Mouse (Mus musculus) neural tube, embryonic 10.5 days (tissue): ENCODE measurements at regions not wholly inside any gene's neighbourhood (a gene's known extent, or its start where the extent isn't known, plus 50 kb on each side); places are given as distances from the start of the nearest gene placed in this dataset.
A peak's percentile ranks its signal among the peaks of the same experiment; 100 is the strongest.
"Not testable (repeated sequence)": the region's sequence is repeated elsewhere in the genome, so short reads cannot be mapped to it uniquely, and the experiment has no call there.

Experiments used
- DNase-seq: peaks from one replicate; pipeline ENCODE4 v3.0.0-alpha.2; 2017; ENCODE audit warnings: low spot score; ENCODE audit errors: extremely low spot score

DNA sequence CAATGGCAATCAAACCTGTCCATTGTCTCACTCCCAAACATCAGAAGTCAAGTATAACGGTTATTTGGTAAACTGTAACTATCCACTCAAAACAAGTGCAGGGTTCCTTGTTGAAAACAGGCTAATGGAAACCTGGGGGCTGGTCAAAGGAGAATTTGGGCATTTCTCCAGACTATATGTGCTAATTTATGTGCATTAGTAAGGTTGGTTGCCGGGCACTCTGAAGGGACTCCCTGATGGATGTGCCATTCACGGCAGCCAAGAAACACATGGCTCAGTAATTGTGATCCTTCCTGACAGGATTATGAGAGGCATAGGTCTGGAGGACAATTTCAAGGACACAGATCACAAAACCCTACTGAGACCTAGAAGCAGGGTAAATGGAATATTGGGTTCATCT lies 295.5 kb upstream of the Ubash3b start:
- no peak for DNase-seq

DNA sequence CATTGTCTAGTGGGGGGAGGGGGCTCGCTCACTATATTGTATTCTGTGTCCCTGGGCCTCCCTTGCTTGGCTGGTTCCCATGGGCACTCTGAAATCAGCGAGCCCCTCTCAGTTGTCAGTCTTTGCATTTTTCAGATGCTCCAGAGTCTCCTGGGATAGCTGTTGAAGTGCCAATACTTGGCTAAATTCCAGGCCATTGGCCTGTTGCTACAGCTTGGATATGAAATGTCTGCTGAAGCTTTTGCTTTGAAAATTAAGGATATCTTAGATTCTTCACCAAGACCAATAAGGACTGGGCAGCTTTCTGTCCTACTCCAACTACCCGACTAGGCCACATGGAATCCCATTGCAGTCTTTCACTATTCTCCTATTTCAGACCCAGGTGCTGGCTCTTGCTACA lies 290.2 kb upstream of the Ubash3b start:
- DNase-seq, result no peak

DNA sequence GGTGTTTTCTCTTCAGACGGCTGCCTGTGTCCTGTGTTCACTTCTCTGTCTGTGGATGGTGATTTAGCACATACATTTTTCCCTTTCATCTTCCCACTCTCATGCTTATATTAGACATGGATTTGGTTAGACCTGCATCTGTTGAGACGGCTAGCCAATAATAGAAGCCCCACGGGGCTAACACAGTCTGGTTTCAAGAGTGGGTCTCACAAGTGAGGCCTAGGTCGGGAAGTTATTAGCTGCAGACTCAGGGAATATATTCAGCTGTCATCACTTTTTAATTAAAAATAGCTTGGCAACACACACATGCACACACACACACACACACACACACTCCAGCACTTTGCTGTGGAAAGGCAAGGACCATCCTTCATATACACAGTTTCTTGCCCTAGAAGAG lies 287.7 kb upstream of the Ubash3b start:
- DNase-seq, result no peak

DNA sequence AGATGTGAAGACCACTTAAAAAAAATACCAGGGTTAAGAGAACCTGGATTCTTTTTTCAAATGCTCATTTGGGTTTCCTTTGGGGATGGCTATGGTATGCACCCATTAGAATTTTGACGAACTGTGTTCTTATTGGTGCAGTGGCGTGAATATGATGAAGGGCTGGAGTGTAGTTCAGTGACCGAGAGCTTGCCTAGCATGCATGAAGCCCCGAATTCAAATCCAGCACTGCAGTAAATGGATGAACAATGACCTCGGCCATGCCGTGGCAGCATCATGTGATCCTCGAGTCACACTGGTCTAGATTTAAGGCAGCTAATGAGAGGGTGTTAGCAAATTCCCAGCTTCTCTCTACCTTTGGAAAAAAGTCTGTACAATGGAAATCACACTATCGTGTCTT lies 286.4 kb upstream of the Ubash3b start:
- no peak for DNase-seq

DNA sequence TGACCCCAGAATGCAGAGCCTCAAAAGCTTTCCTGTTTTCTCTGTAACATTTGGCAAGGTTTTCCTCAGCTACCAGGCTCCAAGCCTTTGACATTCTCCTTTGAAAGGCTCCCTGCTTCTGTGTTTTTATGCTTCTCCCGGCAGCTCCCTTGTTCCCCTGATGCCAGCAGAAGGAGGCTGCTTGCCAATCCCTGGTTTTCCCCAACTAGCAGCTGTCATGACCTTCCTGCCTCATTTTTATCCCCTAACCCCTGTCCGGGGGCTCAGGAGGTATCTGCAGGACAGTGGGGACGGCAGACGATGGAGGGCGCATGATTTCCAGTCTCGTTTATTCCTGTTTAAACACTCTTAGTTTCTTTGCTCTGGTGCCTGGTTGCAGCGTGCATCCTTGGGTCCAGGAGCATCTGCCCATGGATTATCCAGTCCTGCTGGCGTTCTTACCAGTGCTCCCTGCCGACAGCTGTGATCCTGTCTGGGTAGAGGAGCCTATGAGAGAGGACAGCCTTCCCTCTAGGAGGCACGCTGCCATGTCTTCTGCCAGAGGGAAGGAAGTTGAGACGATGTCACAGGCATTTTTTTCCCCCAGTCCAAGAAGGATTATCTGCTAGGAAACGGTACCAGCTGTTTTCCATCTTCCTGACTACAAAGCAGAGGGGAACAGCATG lies 285.8 kb upstream of the Ubash3b start:
- DNase-seq, result peak; percentile 41

DNA sequence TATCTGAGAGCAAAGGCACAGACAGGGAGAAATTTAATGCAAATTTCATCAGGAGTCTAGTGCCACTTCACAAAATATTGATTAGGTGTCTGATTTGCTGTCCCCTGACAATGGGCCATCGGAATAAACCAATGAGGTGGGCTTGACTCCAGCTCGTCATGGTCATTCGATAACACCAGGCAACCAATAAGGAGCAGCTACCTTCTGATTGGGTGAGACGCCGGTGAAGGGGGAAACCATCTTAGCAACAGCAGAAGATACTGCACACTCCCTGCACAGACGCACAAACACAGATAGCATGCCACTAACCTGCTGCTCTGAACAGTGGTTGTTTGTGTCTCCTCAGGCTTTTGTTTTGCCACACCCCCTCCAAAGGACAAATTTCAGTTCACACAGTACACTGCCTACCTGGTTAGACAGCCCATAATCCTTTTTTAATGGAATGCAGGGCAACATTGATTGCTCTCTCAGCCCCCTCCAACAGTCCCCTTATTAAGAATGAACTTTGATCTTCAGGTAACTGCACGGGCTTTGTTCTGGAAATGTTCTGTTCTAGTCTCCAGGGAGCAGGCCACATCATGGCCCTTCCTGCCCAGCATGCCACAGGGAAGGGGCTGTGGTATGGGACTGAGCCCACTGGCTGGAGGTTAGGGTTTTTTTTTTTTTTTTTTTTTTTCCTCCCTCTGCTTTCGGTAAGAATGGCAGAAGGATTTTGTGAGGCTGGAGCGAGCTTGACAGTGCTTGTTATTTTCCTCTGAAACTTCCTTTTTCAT lies 285.1 kb upstream of the Ubash3b start:
- DNase-seq, result no peak

DNA sequence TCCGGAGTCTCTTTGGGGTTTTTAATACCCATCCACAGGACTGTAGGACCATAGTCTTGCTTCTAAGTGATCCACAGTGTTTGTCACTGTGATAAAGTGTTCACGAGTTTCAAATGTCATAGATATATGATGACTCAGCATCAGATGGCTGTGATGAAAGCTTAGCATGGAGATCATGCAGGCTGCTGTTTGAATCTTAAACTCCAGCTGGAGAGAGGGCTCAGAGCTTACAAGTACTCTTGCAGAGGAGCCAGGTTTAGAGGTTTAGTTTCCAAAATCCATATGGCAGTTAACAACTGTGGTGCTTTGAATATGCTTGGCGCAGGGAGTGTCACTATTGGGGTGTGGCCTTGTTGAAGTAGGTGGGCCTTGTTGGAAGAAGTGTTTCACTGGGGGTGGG lies 280.9 kb upstream of the Ubash3b start:
- no peak for DNase-seq

DNA sequence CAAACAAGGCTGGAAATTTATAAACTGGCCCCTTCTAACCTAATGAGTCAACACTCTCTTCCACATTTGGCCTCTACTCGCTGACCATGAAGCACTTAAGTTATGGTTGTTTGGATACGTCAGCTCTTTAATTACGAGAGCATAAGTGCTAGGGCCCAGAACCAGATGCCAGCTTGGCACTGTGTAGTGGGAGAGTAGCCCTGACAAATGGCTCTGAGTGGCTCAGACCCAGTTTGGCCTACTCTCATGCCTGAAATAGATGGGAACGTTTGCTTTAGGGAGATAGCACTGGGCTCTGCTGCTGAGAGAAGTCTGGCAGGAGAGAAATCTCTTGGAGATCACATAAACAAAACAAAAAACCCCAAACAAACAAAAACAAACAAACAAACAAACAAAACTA lies 278.5 kb upstream of the Ubash3b start:
- no peak for DNase-seq

DNA sequence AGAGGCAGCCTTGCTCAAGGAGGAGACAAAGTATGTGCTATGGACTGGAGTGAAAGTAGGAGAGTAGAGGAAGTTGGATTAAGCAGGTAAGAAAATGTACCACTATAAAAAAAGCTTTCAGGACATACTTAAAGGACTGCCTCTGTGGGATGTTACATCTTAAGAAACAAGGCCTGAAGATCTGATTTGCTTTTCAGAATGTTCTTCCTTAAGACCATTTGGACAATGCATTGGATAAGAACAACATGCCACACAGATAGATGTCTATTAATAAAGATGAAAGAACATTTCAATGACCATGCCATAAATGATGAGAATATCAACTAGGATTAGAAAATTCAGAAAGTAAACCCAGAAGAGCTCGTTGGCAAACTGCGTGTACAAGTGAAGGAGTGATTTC lies 276.6 kb upstream of the Ubash3b start:
- no peak for DNase-seq

DNA sequence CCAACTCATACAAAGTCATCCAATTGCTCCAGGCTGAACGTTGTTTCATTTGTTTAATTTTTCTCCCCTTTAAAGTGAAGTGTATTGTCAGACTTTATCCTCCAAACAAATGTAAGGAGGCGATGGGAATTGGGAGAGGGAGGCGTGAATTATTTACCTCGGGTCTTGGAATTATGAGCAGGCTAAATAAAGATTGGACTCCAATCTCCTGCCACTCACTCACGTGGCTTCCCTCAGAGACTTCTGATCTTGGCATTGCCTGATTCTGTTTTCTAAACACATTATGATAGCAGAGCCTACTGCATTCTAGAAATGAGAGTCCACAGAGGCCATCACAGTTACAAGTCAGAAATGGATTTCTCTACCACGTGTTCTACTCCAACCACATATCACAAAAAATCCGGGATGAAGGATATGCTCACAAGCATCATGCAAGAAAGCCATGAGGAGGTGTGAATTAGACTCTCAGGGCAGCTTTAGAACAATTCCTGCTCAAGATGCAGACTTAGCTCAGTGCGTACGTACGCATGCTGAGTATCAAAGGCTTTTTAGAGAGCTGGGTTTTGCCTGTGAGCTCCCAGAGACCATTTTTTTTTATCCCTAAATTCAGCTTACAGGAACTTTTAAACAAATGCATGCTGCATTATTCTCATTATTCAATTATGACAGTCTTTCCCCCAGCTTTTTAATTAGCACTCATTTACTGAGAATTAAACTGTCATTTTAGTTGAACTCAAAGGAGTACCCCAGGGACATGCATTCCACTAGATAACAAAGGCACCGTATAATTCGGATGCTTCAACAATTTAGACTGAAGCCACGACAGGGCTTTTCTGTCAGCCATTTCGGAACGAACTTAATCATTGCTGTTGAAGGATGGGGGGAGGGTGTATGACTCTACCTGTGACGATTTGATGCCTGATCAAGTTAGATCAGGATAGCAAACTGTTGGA lies 269.2 kb upstream of the Ubash3b start:
- no peak for DNase-seq

DNA sequence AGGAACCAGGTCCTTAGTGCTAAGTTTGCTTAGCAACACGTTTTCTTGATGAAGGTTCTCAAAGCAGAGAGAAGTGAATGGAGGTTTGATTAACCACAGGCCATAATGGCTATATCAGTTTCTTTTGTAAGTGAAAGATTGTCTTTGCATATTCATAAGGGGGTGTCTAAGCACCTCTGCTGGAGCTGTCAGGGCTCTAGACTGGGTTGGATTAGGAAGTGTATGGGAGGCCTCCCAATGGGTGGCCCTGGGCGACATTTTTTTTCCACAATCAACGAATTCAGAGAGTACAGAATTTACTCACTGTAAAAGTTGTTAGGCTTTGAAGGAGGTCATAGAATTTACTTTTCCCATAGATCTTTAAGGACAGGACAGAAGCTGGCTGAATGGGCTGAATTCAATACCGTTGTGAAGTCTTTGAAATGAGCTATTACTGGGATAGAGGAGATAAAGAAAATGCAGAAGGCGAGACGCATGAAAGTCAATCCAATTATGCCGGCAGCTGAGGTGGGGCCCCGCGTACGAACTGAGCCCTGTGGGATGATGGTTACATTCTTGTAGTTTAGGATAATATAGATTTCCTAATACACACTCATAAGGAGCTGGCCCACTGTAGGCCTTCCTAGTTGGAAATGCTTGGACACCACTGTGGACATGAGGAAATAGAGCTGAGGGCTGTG lies 268.4 kb upstream of the Ubash3b start:
- no peak for DNase-seq

DNA sequence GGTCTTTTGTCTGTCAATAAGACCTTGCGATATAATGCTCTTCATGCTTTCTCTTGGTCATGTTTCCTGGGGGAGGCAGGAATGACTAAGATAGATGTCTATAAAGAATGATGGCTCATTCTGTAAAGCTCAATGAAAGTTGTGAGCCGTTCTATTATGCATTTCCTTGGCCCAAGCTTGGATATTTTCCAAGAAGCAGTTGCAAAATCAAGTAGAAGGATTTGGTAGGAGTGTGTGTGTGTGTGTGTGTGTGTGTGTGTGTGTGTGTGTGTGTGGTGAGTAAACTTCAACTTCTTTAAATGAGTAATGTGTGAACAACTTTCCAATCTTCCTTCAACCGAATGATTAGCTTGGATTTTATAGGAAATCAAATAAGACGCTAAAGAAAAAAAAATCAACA lies 267.7 kb upstream of the Ubash3b start:
- DNase-seq, result no peak

DNA sequence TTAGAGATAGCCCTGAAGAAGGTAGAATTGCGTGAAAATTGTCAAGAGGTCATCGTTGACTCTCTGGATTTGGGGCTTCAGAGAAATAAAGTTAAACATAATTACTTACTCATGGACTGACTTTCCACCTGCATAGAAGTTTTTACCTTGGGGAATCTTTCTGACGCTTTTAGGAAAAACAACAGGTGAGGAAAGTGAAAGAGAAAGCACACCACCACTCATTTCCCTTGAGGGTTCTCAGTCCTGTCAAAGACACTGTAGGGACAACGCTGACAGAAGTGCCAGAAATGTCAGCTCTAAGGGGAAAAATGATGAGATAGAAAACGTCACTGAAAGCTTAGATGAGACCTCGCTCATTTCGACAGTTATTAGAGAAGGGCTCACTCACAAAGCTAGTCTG lies 265.2 kb upstream of the Ubash3b start:
- no peak for DNase-seq

DNA sequence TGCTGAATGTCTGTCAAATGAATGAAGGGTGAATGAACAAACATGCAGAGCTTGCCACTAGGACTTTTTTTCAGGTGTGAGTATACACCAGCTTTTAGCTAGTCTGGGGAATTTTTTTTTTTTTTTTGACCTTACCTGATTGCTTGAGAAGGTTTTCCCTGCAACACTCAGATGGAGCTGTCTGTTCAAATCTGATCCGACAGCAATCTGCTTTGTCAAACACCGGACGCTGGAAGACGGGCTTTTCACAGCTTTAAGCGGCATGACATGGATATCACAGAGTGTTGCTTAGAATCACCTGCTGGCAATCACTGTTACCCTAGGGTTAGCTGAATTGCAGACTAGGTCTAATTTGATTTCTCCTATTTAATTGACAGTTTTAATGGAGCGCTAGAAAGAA lies 263.7 kb upstream of the Ubash3b start:
- no peak for DNase-seq

DNA sequence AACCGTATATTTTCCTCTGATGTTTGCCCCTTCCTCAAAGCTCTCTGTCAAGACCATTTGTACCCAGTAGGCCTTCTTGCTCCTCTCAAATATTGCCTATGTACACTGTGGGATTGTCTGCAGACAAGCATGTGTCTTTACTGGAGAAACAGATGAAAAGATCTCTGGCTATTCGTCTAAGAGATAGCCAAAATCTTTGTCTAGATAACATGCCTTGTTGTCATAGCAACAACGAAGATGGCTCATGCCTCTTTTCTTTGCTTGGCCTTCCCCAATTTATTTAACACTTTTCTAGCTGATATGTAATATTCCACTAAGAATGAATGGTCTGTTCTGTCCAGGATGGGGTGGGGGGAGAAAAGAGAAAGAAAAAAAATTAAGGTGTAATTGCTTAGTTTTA lies 252.3 kb upstream of the Ubash3b start:
- no peak for DNase-seq

DNA sequence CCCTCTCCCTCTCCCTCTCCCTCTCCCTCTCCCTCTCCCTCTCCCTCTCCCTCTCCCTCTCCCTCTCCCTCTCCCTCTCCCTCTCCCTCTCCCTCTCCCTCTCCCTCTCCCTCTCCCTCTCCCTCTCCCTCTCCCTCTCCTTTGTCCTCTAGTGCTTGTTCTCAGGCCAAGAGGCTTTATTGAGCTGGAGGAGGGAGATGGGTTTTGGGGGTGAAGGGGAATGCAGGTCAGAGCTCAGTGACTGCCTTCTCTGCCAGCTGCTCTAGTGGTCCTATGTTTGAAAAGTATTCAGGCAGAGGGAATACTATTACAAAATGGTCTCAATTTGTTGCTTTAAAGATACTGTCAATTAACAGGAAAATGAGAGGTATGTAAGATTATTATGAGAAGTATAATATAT lies 251.6 kb upstream of the Ubash3b start:
- DNase-seq, result not testable (repeated sequence)

DNA sequence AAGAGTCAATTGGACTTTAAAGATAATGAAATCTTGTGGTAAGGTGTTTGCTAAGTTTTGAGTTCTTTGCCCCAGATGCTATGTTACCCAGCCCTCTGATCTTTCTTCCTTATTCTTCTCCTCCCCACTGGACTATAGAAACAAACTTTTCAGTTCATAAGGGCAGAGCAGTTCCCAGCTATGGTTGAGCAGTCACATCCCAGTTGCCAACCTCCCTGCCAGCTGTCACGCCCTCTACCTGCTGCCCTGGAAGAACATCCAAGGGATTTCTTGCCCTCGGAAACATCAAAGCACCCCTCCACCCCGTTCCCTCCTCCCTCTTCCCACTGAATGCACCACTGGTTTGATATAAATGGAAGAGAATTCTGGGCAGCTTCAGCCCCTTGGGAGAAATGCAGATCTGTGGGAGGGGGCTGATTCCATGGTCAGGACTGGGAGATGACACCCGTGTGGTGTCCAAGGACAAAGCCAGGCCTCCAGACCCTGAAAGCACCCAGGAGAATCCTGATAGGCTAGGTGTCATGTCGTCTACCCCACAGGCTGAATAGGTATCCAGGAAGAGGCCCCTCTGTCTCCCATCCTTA lies 250.8 kb upstream of the Ubash3b start:
- DNase-seq, result no peak

DNA sequence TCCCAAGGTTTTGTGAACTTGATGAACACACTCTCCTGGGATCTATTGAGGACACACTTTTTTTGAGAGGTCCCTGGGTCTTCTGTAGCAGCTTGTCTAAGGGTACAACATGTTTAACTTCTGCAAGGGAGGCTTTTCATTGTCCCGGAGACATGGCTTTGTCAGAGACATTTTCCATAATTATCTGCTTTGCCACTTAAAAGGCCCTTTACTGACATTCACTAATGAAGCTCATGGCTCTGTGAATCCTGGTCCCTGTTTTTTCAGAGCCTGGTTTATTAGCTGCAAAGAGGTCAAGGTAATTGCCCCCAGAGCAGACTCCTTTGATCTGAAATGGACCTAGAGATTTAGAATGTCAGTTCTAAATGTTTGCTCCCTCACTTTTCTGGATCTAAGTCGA lies 246.8 kb upstream of the Ubash3b start:
- DNase-seq, result no peak

DNA sequence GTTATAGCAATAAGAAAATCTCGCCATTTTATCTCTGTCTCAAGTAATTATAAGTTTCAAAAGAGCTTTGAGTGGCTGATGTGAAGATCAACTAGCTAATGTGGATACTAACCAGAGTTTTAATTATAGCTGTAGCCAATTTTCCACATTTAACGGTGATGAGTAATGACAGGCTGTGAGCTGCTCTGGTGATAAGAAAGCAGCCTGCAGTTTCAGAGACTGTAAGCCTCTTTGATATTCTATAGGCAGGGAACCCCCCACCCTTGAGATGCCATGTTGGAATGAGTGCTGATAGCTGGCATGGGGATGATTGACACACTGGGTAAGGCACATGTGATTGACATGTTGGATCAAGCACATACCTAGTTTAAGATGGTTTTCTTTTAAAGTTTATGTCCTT lies 245.6 kb upstream of the Ubash3b start:
- DNase-seq, result no peak

DNA sequence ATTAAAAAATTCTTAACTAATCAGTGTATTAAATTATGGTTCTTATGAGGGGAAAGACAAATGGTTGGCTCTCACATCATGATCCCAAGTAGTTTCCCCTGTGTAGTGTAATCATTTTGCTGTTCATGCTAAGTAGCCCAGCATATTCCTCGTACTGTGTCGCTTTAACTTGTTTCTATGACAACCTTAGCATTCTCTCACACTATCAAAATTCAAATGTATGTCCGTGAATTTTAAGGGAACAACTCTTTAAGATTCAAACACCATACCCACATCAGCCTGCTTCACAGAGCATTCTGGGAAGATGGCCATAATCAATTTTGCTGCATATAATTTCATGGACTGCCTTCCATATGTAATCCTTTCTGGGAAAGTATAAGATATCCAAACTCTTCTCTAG lies 241.4 kb upstream of the Ubash3b start:
- no peak for DNase-seq

DNA sequence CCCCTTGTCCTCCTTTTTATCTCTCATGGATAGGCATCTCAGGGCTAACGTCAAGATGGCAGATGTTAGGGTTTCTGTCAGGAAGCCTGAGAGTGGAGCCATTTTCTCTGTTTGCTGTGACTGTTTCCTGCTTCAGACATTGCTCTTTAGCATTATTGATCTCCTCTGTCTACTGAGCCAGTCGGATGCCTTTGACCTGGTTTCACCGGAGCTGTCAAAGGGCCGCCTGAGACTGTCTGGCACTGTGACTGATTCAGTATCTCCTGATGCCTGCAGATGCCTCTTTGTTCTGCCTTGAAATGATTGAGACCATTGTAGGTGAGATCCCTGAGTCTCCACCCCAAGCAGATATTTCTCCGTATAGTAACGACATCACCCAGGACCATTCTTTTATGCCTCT lies 239.5 kb upstream of the Ubash3b start:
- no peak for DNase-seq
